Mouse (Mus musculus): ENCODE results near the gene Prkcq.

DNA sequence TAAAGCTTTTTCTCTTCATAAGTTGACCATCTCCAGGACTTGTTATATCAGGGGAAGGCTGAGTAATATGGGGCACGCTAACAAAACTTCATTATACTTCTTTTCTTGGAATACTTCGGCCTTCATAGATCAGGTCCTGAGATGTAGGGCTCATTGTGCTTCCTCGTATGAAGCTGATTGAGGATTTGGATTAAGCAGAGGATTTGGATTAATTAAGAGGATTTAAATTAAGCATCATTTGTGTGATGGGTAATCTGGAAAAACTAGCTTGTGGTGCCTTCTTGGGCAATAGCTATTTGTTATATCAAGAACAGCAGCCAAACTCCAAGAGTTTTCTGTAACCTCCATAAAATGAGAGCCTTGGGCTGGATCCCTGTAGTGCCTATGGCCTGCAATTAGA lies 172.8 kb downstream of the Prkcq start:
- no peak for TF ChIP-seq TAL1 (IDR thresholded peaks at IDR 0.05; ENCODE audit: low read length)
- no peak for TF ChIP-seq GATA1 (IDR thresholded peaks at IDR 0.05; ENCODE audit: low read length)

Data from erythroblast, embryonic 14.5 days (primary cell).